Mouse (Mus musculus): Measurements from ENCODE around the gene Hoxa11. TPM values are rescaled to one million over a fixed set of nuclear protein-coding genes. Genes with fewer than 3 reads are reported as not detected.
A peak's percentile ranks its signal among the peaks of the same experiment; 100 is the strongest.

Gene Hoxa11
- polyA plus RNA-seq, 2 experiments, result not detected

DNA sequence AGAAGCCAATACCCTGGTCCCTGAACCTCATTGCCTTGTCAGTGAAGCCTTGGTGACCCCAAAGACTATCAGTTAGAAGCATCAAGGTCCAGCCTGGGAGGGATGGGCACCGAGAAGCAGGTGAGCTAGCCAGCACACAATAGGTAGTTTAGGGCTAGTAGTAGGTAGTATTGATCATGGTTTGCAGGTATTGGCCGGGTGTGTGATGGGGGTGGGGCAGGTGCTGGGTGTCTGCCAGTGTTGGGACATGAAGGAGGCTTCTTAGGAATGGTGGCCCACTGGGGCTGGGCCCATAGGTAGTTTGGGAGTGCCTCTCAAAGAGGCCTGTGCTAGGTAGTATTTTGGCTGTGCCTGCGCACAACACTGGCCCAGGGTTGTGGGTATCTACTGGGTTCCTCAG is 30.5 kb downstream of the Hoxa11 start:
- no peak overlapping the region for H3K4me3 ChIP-seq (ENCODE audit: insufficient read depth in 1 of 2, low read depth in 2 of 2, low read length in 2 of 2)
- no peak overlapping the region for H3K9ac ChIP-seq (replicated peaks)
- no peak for DNase-seq (ENCODE audit: low read depth in 3 of 3, low spot score in 3 of 3)
- ATAC-seq (ENCODE audit: insufficient read depth), result no peak
- no peak overlapping the region for H3K4me2 ChIP-seq (ENCODE audit: low read depth)
- peaks cover 99% of the 10 kb centered on the region for H3K27me3 ChIP-seq (ENCODE audit: control insufficient read depth, insufficient read depth, low read length)
- no peaks in the 10 kb centered on the region for H3K4me1 ChIP-seq (replicated peaks; ENCODE audit: control insufficient read depth in 2 of 2, insufficient read depth in 2 of 2, low read length in 1 of 2)
- no peak overlapping the region for H3K27ac ChIP-seq
- H3K36me3 ChIP-seq (replicated peaks; ENCODE audit: control insufficient read depth, insufficient read depth, low read depth), result no peaks in the 10 kb centered on the region
- H3K9me3 ChIP-seq (ENCODE audit: control insufficient read depth, low read length), result no peaks in the 10 kb centered on the region
- TF ChIP-seq CTCF (IDR thresholded peaks at IDR 0.05; ENCODE audit: low read depth), result no peak
- no peak for TF ChIP-seq EP300 (IDR thresholded peaks at IDR 0.05; ENCODE audit: low read depth)
- 32% methylated on average over 3 of the region's 3 CpGs for WGBS (ENCODE audit: insufficient replicate concordance)

DNA sequence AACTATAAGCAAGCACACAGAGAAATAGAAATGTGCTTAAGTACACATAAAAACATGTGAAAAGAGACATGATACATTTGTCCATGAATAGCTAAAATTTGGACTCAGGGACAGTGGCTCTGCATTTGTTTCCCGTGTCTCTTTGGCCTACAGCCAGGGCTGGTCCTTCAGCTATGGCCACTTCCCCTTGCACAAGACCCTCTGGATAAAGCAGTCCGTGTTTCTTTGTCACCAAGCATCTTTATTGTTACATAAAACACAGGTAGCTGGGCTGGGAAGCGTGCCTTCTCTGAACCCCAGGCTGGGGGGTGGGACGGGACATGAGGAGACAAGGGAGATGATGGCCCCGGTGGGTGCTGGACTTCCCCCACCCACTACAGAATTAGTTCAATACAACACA is 31.3 kb downstream of the Hoxa11 start:
- 20% methylated on average over 5 of the region's 5 CpGs for WGBS (ENCODE audit: insufficient replicate concordance)
- H3K4me3 ChIP-seq (ENCODE audit: insufficient read depth in 1 of 2, low read depth in 2 of 2, low read length in 2 of 2), result no peak overlapping the region
- no peak overlapping the region for H3K4me2 ChIP-seq (ENCODE audit: low read depth)
- H3K9ac ChIP-seq (replicated peaks), result no peak overlapping the region
- peaks cover 99% of the 10 kb centered on the region for H3K27me3 ChIP-seq (ENCODE audit: control insufficient read depth, insufficient read depth, low read length)
- no peaks in the 10 kb centered on the region for H3K9me3 ChIP-seq (ENCODE audit: control insufficient read depth, low read length)
- no peaks in the 10 kb centered on the region for H3K36me3 ChIP-seq (replicated peaks; ENCODE audit: control insufficient read depth, insufficient read depth, low read depth)
- H3K4me1 ChIP-seq (replicated peaks; ENCODE audit: control insufficient read depth in 2 of 2, insufficient read depth in 2 of 2, low read length in 1 of 2), result no peaks in the 10 kb centered on the region
- TF ChIP-seq EP300 (IDR thresholded peaks at IDR 0.05; ENCODE audit: low read depth), result no peak
- no peak for TF ChIP-seq CTCF (IDR thresholded peaks at IDR 0.05; ENCODE audit: low read depth)
- ATAC-seq (ENCODE audit: insufficient read depth) (no peak), DNase-seq (ENCODE audit: low read depth in 3 of 3, low spot score in 3 of 3) (no peak)
- H3K27ac ChIP-seq, result no peak overlapping the region

- no peak within 1 kb of the TSS for H3K27ac ChIP-seq
- no peaks in the 10 kb centered on the region for H3K36me3 ChIP-seq (replicated peaks; ENCODE audit: control insufficient read depth, insufficient read depth, low read depth)
- peaks cover 99% of the 10 kb centered on the region for H3K27me3 ChIP-seq (ENCODE audit: control insufficient read depth, insufficient read depth, low read length)
- H3K9me3 ChIP-seq (ENCODE audit: control insufficient read depth, low read length), result no peaks in the 10 kb centered on the region
- no peaks in the 10 kb centered on the region for H3K4me1 ChIP-seq (replicated peaks; ENCODE audit: control insufficient read depth in 2 of 2, insufficient read depth in 2 of 2, low read length in 1 of 2)
- ATAC-seq (ENCODE audit: insufficient read depth), result no peak
- peak within 1 kb of the TSS; percentile 11 to 18; a peak in 3 of 4 replicates for H3K4me3 ChIP-seq (ENCODE audit: insufficient read depth in 1 of 2, low read depth in 2 of 2, low read length in 2 of 2)
- H3K9ac ChIP-seq (replicated peaks), result no peak within 1 kb of the TSS
- peak within 1 kb of the TSS; percentile 32 for H3K4me2 ChIP-seq (ENCODE audit: low read depth)
- WGBS (ENCODE audit: insufficient replicate concordance), result 5% methylated on average over 38 of the region's 38 CpGs
- no peak for DNase-seq (ENCODE audit: low read depth in 3 of 3, low spot score in 3 of 3)
- TF ChIP-seq CTCF (IDR thresholded peaks at IDR 0.05; ENCODE audit: low read depth) (no peak), EP300 (IDR thresholded peaks at IDR 0.05; ENCODE audit: low read depth) (no peak)
Measured at GRCm38 (mm10) chr6:52213119-52213986, 32.3 kb downstream of the Hoxa11 start, which contains the start of the genes Hoxa3 and Gm28308. Gene Hoxa3, minus strand, starts transcription at chr6:52213336. Gene Gm28308, minus strand, starts transcription at chr6:52213339.

DNA sequence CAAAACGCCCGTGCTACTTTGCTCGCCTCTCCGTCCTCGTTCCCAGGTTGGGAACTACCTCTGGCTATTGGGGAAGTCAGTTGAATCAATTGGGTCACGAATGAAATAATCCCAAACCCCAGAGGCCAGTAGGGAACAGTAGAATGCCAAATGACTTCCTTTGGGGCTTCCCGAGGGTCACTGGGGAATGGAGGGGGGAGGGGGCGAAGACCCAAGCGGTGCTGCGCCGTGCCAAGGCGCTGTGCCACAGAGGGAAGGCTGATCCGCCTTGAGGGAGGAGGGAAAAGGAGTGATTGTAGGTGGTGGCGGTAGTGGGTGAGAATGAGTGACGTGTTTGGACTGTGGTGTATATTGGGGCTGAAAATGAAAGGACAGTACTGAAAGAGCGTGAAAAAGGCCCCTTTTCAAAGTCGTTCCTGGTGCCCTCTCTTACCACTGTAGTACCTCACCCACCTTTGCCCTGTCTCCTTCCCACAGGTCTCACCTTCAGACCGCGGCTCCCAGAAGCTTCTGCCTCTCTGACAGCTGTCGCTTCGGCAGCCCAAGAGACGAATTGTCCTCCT is 33.0 kb downstream of the Hoxa11 start:
- TF ChIP-seq CTCF (IDR thresholded peaks at IDR 0.05; ENCODE audit: low read depth), result no peak
- no peak for TF ChIP-seq EP300 (IDR thresholded peaks at IDR 0.05; ENCODE audit: low read depth)
- no peaks in the 10 kb centered on the region for H3K9me3 ChIP-seq (ENCODE audit: control insufficient read depth, low read length)
- ATAC-seq (ENCODE audit: insufficient read depth) (no peak), DNase-seq (ENCODE audit: low read depth in 3 of 3, low spot score in 3 of 3) (no peak)
- under 1% methylated on average over 22 of the region's 22 CpGs for WGBS (ENCODE audit: insufficient replicate concordance)
- H3K4me1 ChIP-seq (replicated peaks; ENCODE audit: control insufficient read depth in 2 of 2, insufficient read depth in 2 of 2, low read length in 1 of 2), result no peaks in the 10 kb centered on the region
- no peaks in the 10 kb centered on the region for H3K36me3 ChIP-seq (replicated peaks; ENCODE audit: control insufficient read depth, insufficient read depth, low read depth)
- peak overlapping the region; percentile 11 to 18; a peak in 3 of 4 replicates for H3K4me3 ChIP-seq (ENCODE audit: insufficient read depth in 1 of 2, low read depth in 2 of 2, low read length in 2 of 2)
- no peak overlapping the region for H3K27ac ChIP-seq
- H3K27me3 ChIP-seq (ENCODE audit: control insufficient read depth, insufficient read depth, low read length), result peaks cover 97% of the 10 kb centered on the region
- H3K4me2 ChIP-seq (ENCODE audit: low read depth), result peak overlapping the region; percentile 32
- no peak overlapping the region for H3K9ac ChIP-seq (replicated peaks)

DNA sequence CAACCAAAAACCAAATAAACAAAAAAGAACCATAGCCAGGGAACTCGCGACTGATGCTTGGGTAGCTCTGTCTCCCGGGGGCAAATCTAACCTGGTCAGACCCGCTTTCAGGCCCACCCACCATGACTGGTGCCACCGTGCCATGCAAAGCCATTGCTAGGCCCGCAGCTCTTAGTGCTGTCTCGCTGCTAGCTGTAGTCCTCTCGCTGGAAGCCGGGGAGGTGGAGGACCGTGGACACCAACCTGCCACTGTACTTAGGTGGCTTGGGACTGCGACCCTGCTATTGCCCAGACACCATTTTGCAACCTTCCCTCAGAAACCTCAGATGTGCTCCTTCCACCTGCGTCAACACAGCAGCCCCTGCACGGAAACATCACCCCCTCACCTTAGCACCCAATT is 33.6 kb downstream of the Hoxa11 start:
- DNase-seq (ENCODE audit: low read depth in 3 of 3, low spot score in 3 of 3) (no peak), ATAC-seq (ENCODE audit: insufficient read depth) (no peak)
- TF ChIP-seq CTCF (IDR thresholded peaks at IDR 0.05; ENCODE audit: low read depth) (no peak), EP300 (IDR thresholded peaks at IDR 0.05; ENCODE audit: low read depth) (no peak)
- WGBS (ENCODE audit: insufficient replicate concordance), result 2% methylated on average over 13 of the region's 13 CpGs
- Histone ChIP-seq H3K9me3 (ENCODE audit: control insufficient read depth, low read length) (no peaks in the 10 kb centered on the region), H3K4me2 (ENCODE audit: low read depth) (no peak overlapping the region; the same call in 1 of the 2 replicates), H3K27me3 (ENCODE audit: control insufficient read depth, insufficient read depth, low read length) (peaks cover 97% of the 10 kb centered on the region), H3K27ac (no peak overlapping the region), H3K4me1 (replicated peaks; ENCODE audit: control insufficient read depth in 2 of 2, insufficient read depth in 2 of 2, low read length in 1 of 2) (no peaks in the 10 kb centered on the region), H3K9ac (replicated peaks) (no peak overlapping the region), H3K4me3 (ENCODE audit: insufficient read depth in 1 of 2, low read depth in 2 of 2, low read length in 2 of 2) (no peak overlapping the region), H3K36me3 (replicated peaks; ENCODE audit: control insufficient read depth, insufficient read depth, low read depth) (no peaks in the 10 kb centered on the region)

All from liver, embryonic 14.5 days (tissue).